Mouse (Mus musculus): ENCODE measurements around the gene Nfya. TPM values are rescaled to one million over a fixed set of nuclear protein-coding genes. Genes with fewer than 3 reads are reported as not detected.

Gene Nfya
- total RNA-seq (2014; fragmentation: Nextera tagmentation) (193 and 203 TPM in 2 replicates), total RNA-seq (2017) (22.5 and 27.4 TPM in 2 replicates), polyA plus RNA-seq (2012) (41.1 and 43.3 TPM in 2 replicates)

- H3K36me3 ChIP-seq (replicated peaks) = peaks cover 51% of the 10 kb centered on the region
- no peaks in the 10 kb centered on the region for H3K9me3 ChIP-seq (replicated peaks)
- ATAC-seq (ENCODE audit: extremely low read depth, insufficient number of reproducible peaks, low FRiP score, poor library complexity, severe bottlenecking) (peak; percentile 77), DNase-seq (ENCODE audit: low spot score) (peak; percentile 97)
- peaks cover 48% of the 10 kb centered on the region for H3K4me1 ChIP-seq (ENCODE audit: insufficient read depth, low read depth, low read length)
- TF ChIP-seq GATA2 (IDR thresholded peaks at IDR 0.05; ENCODE audit: borderline replicate concordance, low read depth, low read length) (no peak), GATA1 (IDR thresholded peaks at IDR 0.05; ENCODE audit: borderline replicate concordance, low read length) (no peak), POLR2AphosphoS5 (IDR thresholded peaks at IDR 0.05; ENCODE audit: insufficient replicate concordance, low read depth, low read length) (no peak), CTCF (IDR thresholded peaks at IDR 0.05; ENCODE audit: low read depth, low read length) (no peak), TAL1 (conservative IDR thresholded peaks at IDR 0.05; ENCODE audit: low read depth, low read length) (no peak)
- H3K4me3 ChIP-seq (ENCODE audit: low read depth, low read length) = peak within 1 kb of the TSS; percentile 92
- no peaks in the 10 kb centered on the region for H3K27me3 ChIP-seq (ENCODE audit: insufficient read depth, low read length)
Observed at GRCm38 (mm10) chr17:48409380-48410298, at the start of gene Nfya, which contains the start of gene Oard1. Gene Nfya, minus strand, starts transcription at chr17:48409906. Gene Oard1, plus strand, starts transcription at chr17:48410014.

GRCm38 (mm10) chr17:48457971-48458653, 48.4 kb upstream of the Nfya start:
- DNase-seq (ENCODE audit: low spot score) = peak; percentile 74
- peak; percentile 37 for ATAC-seq (ENCODE audit: extremely low read depth, insufficient number of reproducible peaks, low FRiP score, poor library complexity, severe bottlenecking)
- Histone ChIP-seq H3K36me3 (replicated peaks) (peaks cover 57% of the 10 kb centered on the region), H3K27me3 (ENCODE audit: insufficient read depth, low read length) (no peaks in the 10 kb centered on the region), H3K4me3 (ENCODE audit: low read depth, low read length) (peak overlapping the region; percentile 51; the same call in 1 of the 2 replicates), H3K4me1 (ENCODE audit: insufficient read depth, low read depth, low read length) (peaks cover 84% of the 10 kb centered on the region), H3K9me3 (replicated peaks) (no peaks in the 10 kb centered on the region)
- TF ChIP-seq GATA1 (IDR thresholded peaks at IDR 0.05; ENCODE audit: borderline replicate concordance, low read length) (no peak), TAL1 (conservative IDR thresholded peaks at IDR 0.05; ENCODE audit: low read depth, low read length) (no peak), GATA2 (IDR thresholded peaks at IDR 0.05; ENCODE audit: borderline replicate concordance, low read depth, low read length) (no peak), CTCF (IDR thresholded peaks at IDR 0.05; ENCODE audit: low read depth, low read length) (no peak), POLR2AphosphoS5 (IDR thresholded peaks at IDR 0.05; ENCODE audit: insufficient replicate concordance, low read depth, low read length) (no peak)

- no peaks in the 10 kb centered on the region for H3K27me3 ChIP-seq (ENCODE audit: insufficient read depth, low read length)
- ATAC-seq (ENCODE audit: extremely low read depth, insufficient number of reproducible peaks, low FRiP score, poor library complexity, severe bottlenecking) = no peak
- peak overlapping the region; percentile 71; the same call in 1 of the 2 replicates for H3K4me3 ChIP-seq (ENCODE audit: low read depth, low read length)
- no peak for DNase-seq (ENCODE audit: low spot score)
- TF ChIP-seq CTCF (IDR thresholded peaks at IDR 0.05; ENCODE audit: low read depth, low read length) (no peak), POLR2AphosphoS5 (IDR thresholded peaks at IDR 0.05; ENCODE audit: insufficient replicate concordance, low read depth, low read length) (no peak), GATA1 (IDR thresholded peaks at IDR 0.05; ENCODE audit: borderline replicate concordance, low read length) (no peak), TAL1 (conservative IDR thresholded peaks at IDR 0.05; ENCODE audit: low read depth, low read length) (no peak), GATA2 (IDR thresholded peaks at IDR 0.05; ENCODE audit: borderline replicate concordance, low read depth, low read length) (no peak)
- peaks cover 36% of the 10 kb centered on the region for H3K36me3 ChIP-seq (replicated peaks)
- H3K4me1 ChIP-seq (ENCODE audit: insufficient read depth, low read depth, low read length) = peaks cover 94% of the 10 kb centered on the region
- H3K9me3 ChIP-seq (replicated peaks) = no peaks in the 10 kb centered on the region
Observed at GRCm38 (mm10) chr17:48455955-48456354, 46.2 kb upstream of the Nfya start.

- H3K27me3 ChIP-seq (ENCODE audit: insufficient read depth, low read length) = no peaks in the 10 kb centered on the region
- ATAC-seq (ENCODE audit: extremely low read depth, insufficient number of reproducible peaks, low FRiP score, poor library complexity, severe bottlenecking) (peak; percentile 58), DNase-seq (ENCODE audit: low spot score) (peak; percentile 76)
- peak within 1 kb of the TSS; percentile 71 for H3K4me3 ChIP-seq (ENCODE audit: low read depth, low read length)
- TF ChIP-seq GATA2 (IDR thresholded peaks at IDR 0.05; ENCODE audit: borderline replicate concordance, low read depth, low read length) (no peak), TAL1 (conservative IDR thresholded peaks at IDR 0.05; ENCODE audit: low read depth, low read length) (no peak), GATA1 (IDR thresholded peaks at IDR 0.05; ENCODE audit: borderline replicate concordance, low read length) (no peak), CTCF (IDR thresholded peaks at IDR 0.05; ENCODE audit: low read depth, low read length) (no peak)
- peaks cover 95% of the 10 kb centered on the region for H3K4me1 ChIP-seq (ENCODE audit: insufficient read depth, low read depth, low read length)
- H3K9me3 ChIP-seq (replicated peaks) = no peaks in the 10 kb centered on the region
- H3K36me3 ChIP-seq (replicated peaks) = peaks cover 33% of the 10 kb centered on the region
Observed at GRCm38 (mm10) chr17:48454688-48455087, 45.0 kb upstream of the Nfya start, which contains the start of gene Unc5cl. Gene Unc5cl, plus strand, starts transcription at chr17:48454901.

GRCm38 (mm10) chr17:48454190-48454589, 44.5 kb upstream of the Nfya start:
- Histone ChIP-seq H3K27me3 (ENCODE audit: insufficient read depth, low read length) (no peaks in the 10 kb centered on the region), H3K4me3 (ENCODE audit: low read depth, low read length) (peak overlapping the region; percentile 71), H3K9me3 (replicated peaks) (no peaks in the 10 kb centered on the region), H3K4me1 (ENCODE audit: insufficient read depth, low read depth, low read length) (peaks cover 94% of the 10 kb centered on the region), H3K36me3 (replicated peaks) (peaks cover 32% of the 10 kb centered on the region)
- no peak for DNase-seq (ENCODE audit: low spot score)
- TF ChIP-seq TAL1 (conservative IDR thresholded peaks at IDR 0.05; ENCODE audit: low read depth, low read length) (no peak), GATA2 (IDR thresholded peaks at IDR 0.05; ENCODE audit: borderline replicate concordance, low read depth, low read length) (no peak), CTCF (IDR thresholded peaks at IDR 0.05; ENCODE audit: low read depth, low read length) (no peak), POLR2AphosphoS5 (IDR thresholded peaks at IDR 0.05; ENCODE audit: insufficient replicate concordance, low read depth, low read length) (no peak), GATA1 (IDR thresholded peaks at IDR 0.05; ENCODE audit: borderline replicate concordance, low read length) (no peak)
- no peak for ATAC-seq (ENCODE audit: extremely low read depth, insufficient number of reproducible peaks, low FRiP score, poor library complexity, severe bottlenecking)

Data from G1E (cell line).